Mouse (Mus musculus): ENCODE results near the gene Wfdc17. TPM values are rescaled to one million over a fixed set of nuclear protein-coding genes. Genes with fewer than 3 reads are reported as not detected.

Wfdc17 gene
- polyA plus RNA-seq, 1 experiment from 2014 or later, result 2.7 TPM

DNA sequence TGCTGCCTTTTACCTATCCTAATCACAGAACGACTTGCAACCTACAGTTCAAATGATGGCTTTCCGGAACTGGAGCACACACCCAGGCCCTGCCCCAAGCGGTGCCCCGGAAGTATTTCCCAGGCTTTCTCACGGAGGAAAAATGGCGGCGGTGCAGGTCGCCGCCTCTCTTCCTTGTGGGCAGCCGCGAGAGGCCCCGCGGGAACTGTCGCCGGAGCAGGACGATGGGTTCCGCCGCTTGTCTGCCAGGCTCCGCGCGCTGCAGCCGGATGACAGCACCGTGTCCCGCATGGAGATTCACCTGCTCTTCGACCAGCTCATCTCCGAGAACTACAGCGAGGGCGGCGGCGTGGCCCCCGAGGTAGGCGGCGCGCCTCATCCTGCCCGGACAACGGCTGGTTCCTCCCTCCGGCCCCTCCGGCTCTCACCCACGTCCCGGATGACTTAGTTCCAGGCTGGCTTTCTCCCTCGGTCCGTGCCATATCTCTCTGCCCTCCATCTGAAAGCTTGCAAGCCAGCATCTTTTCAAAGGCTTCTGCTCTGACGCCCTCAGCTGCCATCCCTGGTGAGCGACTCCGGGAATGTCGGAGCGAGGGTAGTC, 49.9 kb downstream of the Wfdc17 start, which contains the start of gene Heatr6:
Gene Heatr6, plus strand, starts transcription at position 116 of the 601 bp plus-strand sequence.
- no peaks in the 10 kb centered on the region for H3K27me3 ChIP-seq (ENCODE audit: control insufficient read depth, insufficient read depth, low read length)
- H3K9me3 ChIP-seq (ENCODE audit: control insufficient read depth, low read length), result no peaks in the 10 kb centered on the region
- TF ChIP-seq EP300 (optimal IDR thresholded peaks at IDR 0.05) (no peak), CTCF (IDR thresholded peaks at IDR 0.05; ENCODE audit: low read depth) (peak; percentile 18; the same call in 1 of the 2 replicates)
- H3K36me3 ChIP-seq (ENCODE audit: control insufficient read depth, insufficient read depth, low read length), result peaks cover 15% of the 10 kb centered on the region
- peaks cover 4% of the 10 kb centered on the region; the same call in 1 of the 2 replicates for H3K4me1 ChIP-seq (replicated peaks; ENCODE audit: control insufficient read depth, insufficient read depth)
- H3K4me3 ChIP-seq (ENCODE audit: low read depth, low read length), result peak within 1 kb of the TSS; percentile 80
- peak within 1 kb of the TSS; percentile 80 for H3K4me2 ChIP-seq (replicated peaks; ENCODE audit: low read depth)
- peak; percentile 98 for ATAC-seq (ENCODE audit: low FRiP score, low TSS enrichment)
- peak within 1 kb of the TSS; percentile 83 for H3K27ac ChIP-seq (replicated peaks)
- WGBS, result under 1% methylated on average over 47 of the region's 47 CpGs
- peak; percentile 92 for DNase-seq (ENCODE audit: low spot score)
- H3K9ac ChIP-seq (ENCODE audit: low read length), result peak within 1 kb of the TSS; percentile 85

- DNase-seq (ENCODE audit: low spot score) (no peak), ATAC-seq (ENCODE audit: low FRiP score, low TSS enrichment) (no peak)
- no peaks in the 10 kb centered on the region for H3K27me3 ChIP-seq (ENCODE audit: control insufficient read depth, insufficient read depth, low read length)
- H3K4me2 ChIP-seq (replicated peaks; ENCODE audit: low read depth), result peak overlapping the region; percentile 80
- TF ChIP-seq CTCF (IDR thresholded peaks at IDR 0.05; ENCODE audit: low read depth), result no peak
- TF ChIP-seq EP300 (optimal IDR thresholded peaks at IDR 0.05), result no peak
- H3K4me1 ChIP-seq (replicated peaks; ENCODE audit: control insufficient read depth, insufficient read depth), result peaks cover 4% of the 10 kb centered on the region; the same call in 1 of the 2 replicates
- no peaks in the 10 kb centered on the region for H3K9me3 ChIP-seq (ENCODE audit: control insufficient read depth, low read length)
- peaks cover 20% of the 10 kb centered on the region for H3K36me3 ChIP-seq (ENCODE audit: control insufficient read depth, insufficient read depth, low read length)
- peak overlapping the region; percentile 85 for H3K9ac ChIP-seq (ENCODE audit: low read length)
- WGBS, result 1% methylated on average over 8 of the region's 8 CpGs
- peak overlapping the region; percentile 83 for H3K27ac ChIP-seq (replicated peaks)
- H3K4me3 ChIP-seq (ENCODE audit: low read depth, low read length), result peak overlapping the region; percentile 80
Observed at GRCm38 (mm10) chr11:83754227-83754626, 50.4 kb downstream of the Wfdc17 start.

Other genes with a start within 250 kb of the Wfdc17 start
- gene Mmp28, start 240.9 kb upstream of the Wfdc17 start, polyA plus RNA-seq (2015; fragmentation: Nextera tagmentation; extraction: Ambion mirVana), result 5.6 and 6.4 TPM in 2 replicates
- 2.8 and 4.0 TPM in 2 replicates for gene Taf15, start 230.9 kb upstream of the Wfdc17 start, polyA plus RNA-seq (2015; fragmentation: Nextera tagmentation; extraction: Ambion mirVana)
- not detected in 2 replicates for gene Heatr9, start 181.8 kb upstream of the Wfdc17 start, polyA plus RNA-seq (2015; fragmentation: Nextera tagmentation; extraction: Ambion mirVana)
- 0.33 and 1.1 TPM in 2 replicates for gene Ccl5, start 173.5 kb upstream of the Wfdc17 start, polyA plus RNA-seq (2015; fragmentation: Nextera tagmentation; extraction: Ambion mirVana)
- gene Ccl9, start 125.4 kb upstream of the Wfdc17 start, polyA plus RNA-seq (2015; fragmentation: Nextera tagmentation; extraction: Ambion mirVana), result 2.5 and 3.5 TPM in 2 replicates
- gene Ccl6, start 110.9 kb upstream of the Wfdc17 start, polyA plus RNA-seq (2015; fragmentation: Nextera tagmentation; extraction: Ambion mirVana), result 57.9 and 58.5 TPM in 2 replicates
- not detected in 2 replicates for gene Rpl9-ps1, start 58.4 kb upstream of the Wfdc17 start, polyA plus RNA-seq (2015; fragmentation: Nextera tagmentation; extraction: Ambion mirVana)
- 0.18 and 0.29 TPM in 2 replicates for gene Ccl3, start 54.6 kb upstream of the Wfdc17 start, polyA plus RNA-seq (2015; fragmentation: Nextera tagmentation; extraction: Ambion mirVana)
- 0.16 and 0.25 TPM in 2 replicates for gene Ccl4, start 41.4 kb upstream of the Wfdc17 start, polyA plus RNA-seq (2015; fragmentation: Nextera tagmentation; extraction: Ambion mirVana)
- gene Wfdc18, start 5.0 kb downstream of the Wfdc17 start, polyA plus RNA-seq (2015; fragmentation: Nextera tagmentation; extraction: Ambion mirVana), result 0.87 and 2.7 TPM in 2 replicates
- gene Wfdc21, start 42.9 kb downstream of the Wfdc17 start, polyA plus RNA-seq (2015; fragmentation: Nextera tagmentation; extraction: Ambion mirVana), result 3.1 and 3.4 TPM in 2 replicates
- 8.6 and 9.2 TPM in 2 replicates for gene Heatr6, start 49.7 kb downstream of the Wfdc17 start, polyA plus RNA-seq (2015; fragmentation: Nextera tagmentation; extraction: Ambion mirVana)
- 4.8 and 5.0 TPM in 2 replicates for gene Hnf1b, start 146.1 kb downstream of the Wfdc17 start, polyA plus RNA-seq (2015; fragmentation: Nextera tagmentation; extraction: Ambion mirVana)
- 15.1 and 15.3 TPM in 2 replicates for gene Ddx52, start 238.1 kb downstream of the Wfdc17 start, polyA plus RNA-seq (2015; fragmentation: Nextera tagmentation; extraction: Ambion mirVana)